In genomic region chr10:76801841-76802499, GRCm38 (mm10) we compare ENCODE assay signal across 9 mouse cellular contexts.
DNase-seq lines count a peak whose midpoint lies in the region; TF ChIP-seq lines count a peak whose summit lies in the region.
"Had no signal": no experiment of that assay in that cellular context is flagged by ENCODE, and none has a peak within 500 bp of the region (broad histone marks: within the 10 kb centered on the region; RNA-seq: fewer than 3 reads in every experiment).

No protein-coding gene starts in this region.

- peak; percentile 54 for DNase-seq in adrenal gland, adult 2 months
- no peak for DNase-seq in adrenal gland, postnatal 4 days (ENCODE audit: low spot score in 2 of 2)
- DNase-seq in lung, postnatal 14 days, result peak; percentile 9
- DNase-seq in lung, adult 2 months, result no peak
- DNase-seq in cerebellum, adult 9-11 months, result peak; percentile 97
- DNase-seq in limb, embryonic 10.5 days (ENCODE audit: low spot score), result no peak
- DNase-seq in layer of hippocampus, postnatal 25 days (ENCODE audit: extremely low spot score in 1 of 2, low spot score in 1 of 2), result no peak
- no peak for DNase-seq in spleen, adult 12 weeks (ENCODE audit: low spot score)

- 0 out of 2 replicates have a peak overlapping the region, but pooled peaks have one; percentile 14 for H3K27ac ChIP-seq in limb, embryonic 10.5 days
- H3K27ac ChIP-seq: midbrain, embryonic 13.5 days had no signal

- TF ChIP-seq POLR2A in lung, adult 2 months (IDR thresholded peaks at IDR 0.05; ENCODE audit: borderline replicate concordance, extremely low read depth, low read depth, low read length), result no peak

- 63% methylated on average over 6 of the region's 6 CpGs for WGBS in lung, adult 2 months
- WGBS in limb, embryonic 10.5 days, result 78% methylated on average over 6 of the region's 6 CpGs

- no peaks in the 10 kb centered on the region for H3K27me3 ChIP-seq in limb, embryonic 10.5 days (ENCODE audit: low read depth, poor library complexity, severe bottlenecking)
- H3K27me3 ChIP-seq: midbrain, embryonic 13.5 days had no signal

- no peak for TF ChIP-seq CTCF in lung, adult 2 months (IDR thresholded peaks at IDR 0.05; ENCODE audit: insufficient read depth, low read length)

- no peaks in the 10 kb centered on the region for H3K9me3 ChIP-seq in limb, embryonic 10.5 days (replicated peaks)
- H3K9me3 ChIP-seq: midbrain, embryonic 13.5 days had no signal

- no peaks in the 10 kb centered on the region; the same call in 1 of the 2 replicates for H3K4me1 ChIP-seq in lung, adult 2 months (ENCODE audit: control insufficient read depth, insufficient read depth, low read length)
- H3K4me1 ChIP-seq in limb, embryonic 10.5 days, result 0 out of 2 replicates have a peak, but pooled peaks cover 5% of the 10 kb centered on the region

- no peak overlapping the region for H3K4me3 ChIP-seq in lung, adult 2 months (replicated peaks; ENCODE audit: extremely low read depth, low read depth, low read length)
- H3K4me3 ChIP-seq in limb, embryonic 10.5 days, result no peak overlapping the region
- H3K4me3 ChIP-seq: midbrain, embryonic 13.5 days had no signal

- peaks cover 16% of the 10 kb centered on the region for H3K36me3 ChIP-seq in limb, embryonic 10.5 days

Comparison
In these comparisons a context has a peak if more than half of its experiments do, and no peak if none do; other contexts are left out.
1. DNase-seq: peak in adrenal gland, adult 2 months (single experiment), lung, postnatal 14 days (single experiment) and cerebellum, adult 9-11 months (single experiment); none in adrenal gland, postnatal 4 days (0 of 2), lung, adult 2 months (single experiment), limb, embryonic 10.5 days (single experiment), layer of hippocampus, postnatal 25 days (0 of 2) and spleen, adult 12 weeks (single experiment).